Comparison of ENCODE assay signal across 16 mouse cellular contexts in the genomic region with DNA sequence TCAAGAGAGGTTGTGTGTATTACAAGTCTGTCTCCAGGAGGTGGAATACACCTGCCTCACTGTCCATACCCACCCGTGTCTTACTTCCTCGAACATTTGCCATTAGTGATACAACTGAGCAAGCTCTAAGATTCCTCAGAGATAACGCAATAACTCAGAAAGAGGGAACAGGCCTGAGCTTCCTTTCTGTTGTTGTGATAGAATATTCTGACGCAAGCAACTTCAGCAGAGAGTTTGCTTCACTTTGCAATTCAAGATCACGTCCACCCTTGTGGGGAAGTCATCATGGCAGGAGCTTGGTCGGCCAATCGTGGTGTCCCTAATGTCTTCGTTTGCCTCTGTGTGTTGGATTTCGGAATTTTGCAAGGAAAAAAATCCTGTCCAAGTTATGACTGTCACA. TPM values are rescaled to one million over a fixed set of nuclear protein-coding genes. Genes with fewer than 3 reads are reported as not detected.
"Had no signal": no experiment of that assay in that cellular context is flagged by ENCODE, and none has a peak within 500 bp of the region (broad histone marks: within the 10 kb centered on the region; RNA-seq: fewer than 3 reads in every experiment).

No protein-coding gene starts in this region.

- ATAC-seq: hindbrain, postnatal 0 days; midbrain, embryonic 16.5 days had no signal

- H3K4me2 ChIP-seq: kidney, embryonic 15.5 days; midbrain, embryonic 12.5 days; neural tube, embryonic 15.5 days had no signal

- H3K36me3 ChIP-seq: kidney, embryonic 15.5 days; limb, embryonic 10.5 days; midbrain, embryonic 12.5 days; neural tube, embryonic 15.5 days had no signal

- DNase-seq: kidney, adult 18-20 months; kidney, postnatal 14 days; lung, adult 18-20 months; thymus, postnatal 14 days had no signal

- H3K4me1 ChIP-seq: kidney, embryonic 15.5 days; limb, embryonic 10.5 days; midbrain, embryonic 12.5 days; neural tube, embryonic 15.5 days had no signal

- H3K27me3 ChIP-seq: kidney, embryonic 15.5 days; midbrain, embryonic 12.5 days; neural tube, embryonic 15.5 days had no signal

- H3K9me3 ChIP-seq: kidney, embryonic 15.5 days; limb, embryonic 10.5 days; midbrain, embryonic 12.5 days; neural tube, embryonic 15.5 days had no signal

- H3K4me3 ChIP-seq: kidney, embryonic 15.5 days; limb, embryonic 10.5 days; midbrain, embryonic 12.5 days; neural tube, embryonic 15.5 days had no signal

- H3K9ac ChIP-seq: kidney, embryonic 15.5 days; midbrain, embryonic 12.5 days; neural tube, embryonic 15.5 days had no signal

- H3K27ac ChIP-seq: hindbrain, postnatal 0 days; kidney, embryonic 15.5 days; limb, embryonic 10.5 days; midbrain, embryonic 12.5 days; neural tube, embryonic 15.5 days; stomach, postnatal 0 days had no signal

RNA-seq across cellular contexts. Expression of a gene that starts 15.8 kb away (rescaled TPM):
- total RNA-seq: hindbrain, postnatal 0 days; layer of hippocampus, postnatal 14 days; left cerebral cortex, adult 18-20 months; left cerebral cortex, postnatal 10 days; megakaryocyte-erythroid progenitor cell, adult 5-6 weeks had no signal
- polyA plus RNA-seq: kidney, embryonic 15.5 days; large intestine, adult 2 months had no signal
